Mouse (Mus musculus) spleen, adult 12 weeks (tissue): Measurements from ENCODE around the gene Rasgrf1.
A peak's percentile ranks its signal among the peaks of the same experiment; 100 is the strongest.
"Not testable (repeated sequence)": the region's sequence is repeated elsewhere in the genome, so short reads cannot be mapped to it uniquely, and the experiment has no call there.

Experiments
- DNase-seq: peaks from one replicate; pipeline ENCODE4 v3.0.0; 2022; ENCODE audit warnings: low spot score

The Rasgrf1 gene

GRCm38 (mm10) chr9:90038535-90038934 is 128.8 kb downstream of the Rasgrf1 start:
- no peak for DNase-seq

DNA sequence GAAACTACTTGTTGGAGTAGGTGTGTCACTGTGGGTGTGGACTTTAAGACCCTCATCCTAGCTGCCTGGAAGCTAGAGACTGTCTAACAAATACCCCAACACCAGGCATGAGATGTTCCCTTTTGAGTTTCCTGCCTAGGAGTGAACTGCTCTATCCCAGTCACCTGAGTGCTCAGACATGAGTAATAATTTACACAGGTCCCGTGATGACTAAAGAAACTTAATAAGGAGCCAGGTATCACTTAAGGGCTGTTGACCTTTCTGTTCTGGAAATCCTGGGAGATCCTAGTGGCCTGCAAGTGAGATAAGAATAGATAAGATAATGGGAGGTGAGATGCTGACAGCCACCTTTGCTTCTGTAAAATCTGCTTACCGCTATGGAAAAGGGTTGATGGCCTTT is 131.2 kb downstream of the Rasgrf1 start:
- no peak for DNase-seq

DNA sequence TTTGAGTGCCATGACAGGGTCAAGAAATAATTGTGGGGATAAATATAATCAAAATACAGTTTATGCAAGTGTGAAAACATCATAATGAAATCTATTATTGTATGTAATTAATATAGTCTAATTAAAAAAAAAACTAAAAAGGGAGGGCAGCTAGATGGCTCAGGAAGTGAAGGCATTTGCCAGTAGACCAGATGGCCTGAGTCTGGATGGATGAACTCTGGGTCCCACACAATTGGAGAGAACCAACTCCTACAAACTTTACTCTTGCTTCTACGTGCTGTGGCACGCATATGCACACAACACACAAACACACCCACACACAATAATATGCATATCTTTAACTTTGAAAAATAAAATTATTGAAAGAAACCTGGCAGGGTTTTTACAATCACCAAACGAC is 131.8 kb downstream of the Rasgrf1 start:
- no peak for DNase-seq

DNA sequence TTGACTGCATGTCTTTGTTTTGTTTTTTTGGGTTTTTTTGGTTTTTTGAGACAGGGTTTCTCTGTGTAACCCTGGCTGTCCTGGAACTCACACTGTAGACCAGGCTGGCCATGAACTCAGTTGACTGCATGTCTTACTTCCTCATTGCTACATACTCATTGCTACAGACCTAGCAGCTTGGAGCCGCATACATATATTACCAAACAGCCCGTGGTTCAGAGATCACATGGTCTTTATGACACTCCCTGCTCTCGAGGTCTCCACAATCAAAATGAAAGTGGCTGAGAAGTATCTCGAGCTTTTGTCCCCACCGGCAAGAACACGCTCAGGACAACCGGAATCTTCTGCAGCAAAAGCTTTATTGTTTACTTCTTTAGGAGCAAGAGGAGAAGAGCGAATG is 133.2 kb downstream of the Rasgrf1 start:
- DNase-seq: not testable (repeated sequence)

- no peak for DNase-seq
Measured at GRCm38 (mm10) chr9:90045191-90045590, 135.5 kb downstream of the Rasgrf1 start.

- DNase-seq: no peak
Measured at GRCm38 (mm10) chr9:90047937-90048627, 138.4 kb downstream of the Rasgrf1 start.

GRCm38 (mm10) chr9:90053852-90054251 is 144.1 kb downstream of the Rasgrf1 start, which contains the start of gene Ctsh:
Ctsh (plus strand) TSS chr9:90054152.
- DNase-seq: no peak

- peak; percentile 36 for DNase-seq
Measured at GRCm38 (mm10) chr9:90054371-90055145, 144.8 kb downstream of the Rasgrf1 start.

- DNase-seq: no peak
Measured at GRCm38 (mm10) chr9:90055409-90055808, 145.7 kb downstream of the Rasgrf1 start.

GRCm38 (mm10) chr9:90055911-90056310 is 146.2 kb downstream of the Rasgrf1 start:
- no peak for DNase-seq

DNA sequence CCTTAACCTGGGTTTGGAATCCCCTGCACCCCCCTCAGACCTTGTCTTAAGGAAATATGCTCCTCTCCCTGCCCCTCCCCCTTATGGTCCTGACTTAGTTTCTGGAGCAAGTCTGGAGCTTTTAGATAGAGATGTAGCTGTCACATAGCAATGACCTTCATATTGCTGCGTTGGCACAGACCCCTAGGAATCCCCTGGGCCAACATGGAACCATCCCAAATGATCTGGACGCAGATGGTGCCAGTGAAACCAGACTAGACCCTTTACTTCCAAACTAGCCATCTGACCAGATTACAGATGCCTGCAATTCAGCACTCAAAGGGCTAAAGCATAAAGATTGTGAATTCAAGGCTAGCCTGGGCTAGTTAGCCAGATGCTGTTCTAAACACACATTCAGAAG is 147.0 kb downstream of the Rasgrf1 start:
- no peak for DNase-seq

- DNase-seq: peak; percentile 30
Measured at GRCm38 (mm10) chr9:90059828-90060573, 150.3 kb downstream of the Rasgrf1 start.

DNA sequence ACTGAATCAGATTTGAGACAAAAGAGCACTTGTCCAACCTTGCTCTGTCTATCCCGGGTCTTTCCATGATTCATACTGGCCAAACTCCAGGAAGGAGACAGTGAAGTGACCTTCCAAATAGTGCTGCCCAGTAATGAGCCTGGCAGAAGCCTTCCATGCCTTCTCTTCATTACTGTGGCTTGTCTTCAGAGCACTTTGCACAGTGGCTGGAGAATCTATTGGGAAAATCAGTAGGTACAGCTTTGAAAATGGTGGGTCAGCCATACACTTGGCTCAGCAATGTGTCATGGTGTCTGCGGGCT is 150.8 kb downstream of the Rasgrf1 start:
- no peak for DNase-seq

DNA sequence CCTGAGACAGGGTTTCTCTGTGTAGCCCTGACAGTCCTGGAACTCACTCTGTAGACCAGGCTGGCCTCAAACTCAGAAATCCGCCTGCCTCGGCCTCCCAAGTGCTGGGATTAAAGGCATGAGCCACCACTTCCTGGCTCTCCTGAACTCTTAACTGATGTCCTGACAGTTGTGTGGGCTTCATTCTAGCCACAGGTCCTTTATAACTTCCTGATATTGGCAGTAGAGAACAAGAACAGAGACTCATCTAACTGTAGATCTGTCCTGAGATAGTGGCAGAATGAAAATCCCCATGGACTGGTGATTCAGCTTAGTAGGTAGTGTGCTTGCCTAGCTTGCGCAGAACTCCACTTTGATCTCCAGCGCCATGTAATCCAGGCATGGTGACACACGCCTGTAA is 151.2 kb downstream of the Rasgrf1 start:
- not testable (repeated sequence) for DNase-seq

GRCm38 (mm10) chr9:90067341-90067740 is 157.6 kb downstream of the Rasgrf1 start:
- DNase-seq: no peak

DNA sequence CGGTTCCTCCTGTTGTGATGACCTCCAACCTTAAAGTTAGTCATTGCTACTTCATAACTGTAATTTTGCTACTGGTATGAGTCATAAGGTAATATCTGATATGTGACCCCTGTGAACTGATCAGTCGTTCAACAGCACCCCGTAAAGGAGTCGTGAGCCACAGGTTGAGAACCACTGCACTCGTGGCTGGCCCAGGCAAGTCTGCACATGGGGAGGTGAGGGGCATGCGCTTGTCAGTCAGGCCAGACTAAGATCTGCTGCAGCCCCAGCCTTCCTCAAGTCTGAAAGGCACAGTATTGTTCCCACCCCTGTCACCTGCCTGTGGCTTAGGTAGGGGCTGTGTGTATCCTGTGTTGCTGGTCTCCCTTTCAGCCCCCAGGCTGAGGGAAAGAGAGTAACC is 159.1 kb downstream of the Rasgrf1 start:
- no peak for DNase-seq

DNA sequence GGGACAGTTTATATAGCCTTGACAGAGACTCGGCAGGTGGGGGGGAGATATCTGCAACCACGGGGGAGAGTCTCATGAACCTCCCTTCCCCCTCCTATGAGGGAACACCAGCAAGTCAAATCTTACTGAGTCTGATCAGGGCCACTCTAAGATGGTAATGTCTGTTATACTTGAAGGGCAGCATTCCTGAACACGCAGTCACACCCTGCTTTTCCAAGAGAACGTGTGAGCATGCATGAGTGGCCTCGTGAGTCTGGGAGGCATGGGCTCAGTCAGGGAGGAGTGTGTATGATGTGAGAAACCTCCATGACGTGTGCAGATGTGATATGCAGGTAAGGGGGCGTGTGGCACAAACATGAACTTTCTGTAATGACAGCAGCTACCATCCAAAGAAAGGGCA is 159.8 kb downstream of the Rasgrf1 start:
- no peak for DNase-seq

GRCm38 (mm10) chr9:90070174-90070573 is 160.5 kb downstream of the Rasgrf1 start:
- DNase-seq: no peak

- DNase-seq: no peak
Measured at GRCm38 (mm10) chr9:90075336-90075735, 165.6 kb downstream of the Rasgrf1 start.

DNA sequence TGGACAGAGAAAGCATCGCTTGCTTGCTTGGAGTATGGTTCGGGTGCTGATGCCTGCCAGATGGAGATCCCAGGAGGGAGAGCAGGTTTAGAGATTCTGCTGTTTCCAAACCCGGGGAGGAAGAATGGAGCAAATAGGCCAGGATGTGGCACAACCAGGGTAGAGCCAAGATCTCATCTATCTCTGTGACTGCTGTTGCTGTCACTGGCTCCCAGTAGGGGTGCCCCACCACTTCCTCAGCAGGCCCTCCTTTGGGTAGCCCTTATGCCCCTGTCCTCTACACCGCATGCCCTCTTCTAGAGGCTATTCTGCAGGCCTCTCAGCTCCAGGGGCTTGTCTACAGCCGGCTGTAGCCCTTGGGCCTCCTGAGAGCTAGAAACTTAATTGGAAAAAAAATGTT is 166.4 kb downstream of the Rasgrf1 start:
- no peak for DNase-seq
